Mouse (Mus musculus) liver, embryonic 14 days (tissue): ENCODE measurements around the gene 4930558K02Rik. TPM values are rescaled to one million over a fixed set of nuclear protein-coding genes. Genes with fewer than 3 reads are reported as not detected.

ENCODE experiments used
- polyA plus RNA-seq: library from polyadenylated mRNA; depleted of rRNA; stranded (reverse); fragments of >200 nt; gene quantifications from 2 replicates; pipeline ENCODE4 v1.2.3, GENCODE M21; 2012; rRNA removed

4930558K02Rik gene
- not detected in 2 replicates for polyA plus RNA-seq

DNA sequence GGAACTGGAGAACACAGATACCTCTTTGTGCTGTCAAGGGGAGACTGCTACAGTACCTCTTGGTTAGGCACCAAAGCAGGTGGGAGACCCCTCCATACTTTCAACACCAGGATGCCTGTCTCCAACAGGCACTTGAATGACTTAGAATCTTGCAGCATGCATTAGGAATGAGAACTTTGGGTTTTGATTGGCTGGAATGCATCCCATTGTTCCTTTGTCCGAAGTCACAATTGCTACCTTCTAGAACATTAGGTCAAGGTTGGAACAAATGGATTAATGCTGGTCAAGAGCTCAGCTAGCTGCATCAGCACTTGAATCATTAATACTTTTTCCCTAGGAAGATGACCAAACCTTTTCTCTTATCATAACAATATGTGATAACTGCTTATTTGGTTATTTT lies at the start of gene 4930558K02Rik:
4930558K02Rik (minus strand) TSS at position 101 of the 400 bp plus-strand sequence.

DNA sequence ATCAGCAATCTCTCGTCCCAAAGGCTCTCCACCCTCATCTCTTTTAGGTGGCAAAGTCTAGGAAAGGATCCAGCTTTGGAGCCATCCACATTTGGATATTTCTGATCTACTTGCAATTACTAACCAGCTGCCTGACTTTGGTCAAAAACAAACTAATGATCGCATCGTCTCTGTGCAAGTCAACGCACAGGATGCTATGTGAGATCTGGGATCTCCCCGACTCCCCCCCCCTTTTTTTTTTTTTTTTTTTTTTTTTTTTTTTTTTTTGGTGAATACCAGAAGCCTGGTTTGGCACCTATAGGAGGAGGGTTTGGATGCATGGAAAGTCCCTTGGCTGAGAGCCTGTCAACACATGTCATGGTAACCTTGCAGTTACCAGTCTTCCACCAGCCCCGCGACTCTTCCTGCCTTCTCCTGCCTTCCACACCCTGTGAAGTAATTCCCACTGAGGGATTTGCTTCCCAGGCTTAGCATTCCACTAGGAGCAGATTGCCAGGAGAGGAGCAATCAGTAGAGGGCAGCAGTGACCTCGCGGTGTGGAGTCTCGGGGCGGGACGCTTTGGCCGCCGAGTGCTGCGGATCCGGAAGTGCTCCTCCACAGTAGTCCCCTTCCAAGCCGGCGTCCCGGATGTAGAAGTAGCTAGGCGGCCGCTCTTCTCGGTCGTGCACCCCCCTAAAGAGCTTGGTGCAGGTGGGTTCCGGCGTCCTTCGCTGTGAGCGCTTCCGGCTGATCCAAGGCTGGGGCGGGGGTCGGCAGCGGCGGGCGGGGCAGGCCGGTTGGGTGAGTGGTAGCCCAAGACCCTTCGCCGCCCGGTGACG lies 10.6 kb downstream of the 4930558K02Rik start, which contains the start of gene Pigc:
Pigc (plus strand) TSS at position 598 of the 819 bp plus-strand sequence.

Other genes starting within 250 kb of the 4930558K02Rik start
- gene Fasl, start 191.1 kb downstream of the 4930558K02Rik start, polyA plus RNA-seq, result 0.02 and 0.07 TPM in 2 replicates
- 8.2 and 9.5 TPM in 2 replicates for gene Suco, start 103.0 kb downstream of the 4930558K02Rik start, polyA plus RNA-seq
- 6.1 and 7.0 TPM in 2 replicates for gene Pigc, start 10.4 kb downstream of the 4930558K02Rik start, polyA plus RNA-seq